Mouse (Mus musculus) layer of hippocampus, adult 2 months (tissue): ENCODE data around the gene Dnm3. TPM values are rescaled to one million over a fixed set of nuclear protein-coding genes. Genes with fewer than 3 reads are reported as not detected.

Experiments
- DNase-seq, 2 experiments: peaks; one replicate each; pipeline ENCODE4 v3.0.0; 2022; ENCODE audit warnings: low spot score in 2 of 2
- H3K27ac ChIP-seq: fragments of 200-600 bp; 2 replicates; pipeline ENCODE4 v1.8.1; 2022
- H3K4me3 ChIP-seq: fragments of 200-600 bp; 2 replicates; pipeline ENCODE4 v1.8.1; 2022; ENCODE audit warnings: mild to moderate bottlenecking
- CTCF ChIP-seq: fragments of 200-600 bp; conservative IDR thresholded peaks from 2 replicates; pipeline ENCODE4 v1.8.1; 2022; ENCODE audit warnings: antibody characterized with exemption, mild to moderate bottlenecking, moderate library complexity
- total RNA-seq, 2 experiments: library from RNA; stranded (reverse); gene quantifications; 2 replicates each; pipeline ENCODE4 v1.2.3; 2021

The Dnm3 gene
- total RNA-seq, 2 experiments from 2014 or later = 78.5 to 79.1 TPM

GRCm38 (mm10) chr1:162458711-162459110 lies 19.1 kb downstream of the Dnm3 start:
- Histone ChIP-seq H3K4me3 (no peak overlapping the region), H3K27ac (no peak overlapping the region)
- no peak for TF ChIP-seq CTCF
- DNase-seq = no peak

- Histone ChIP-seq H3K4me3 (no peak overlapping the region), H3K27ac (no peak overlapping the region)
- no peak for TF ChIP-seq CTCF
- DNase-seq = no peak
Measured at GRCm38 (mm10) chr1:162456861-162457260, 21.0 kb downstream of the Dnm3 start.

GRCm38 (mm10) chr1:162456406-162456805 lies 21.4 kb downstream of the Dnm3 start:
- no peak for DNase-seq
- Histone ChIP-seq H3K4me3 (no peak overlapping the region), H3K27ac (no peak overlapping the region)
- no peak for TF ChIP-seq CTCF

GRCm38 (mm10) chr1:162453578-162453977 lies 24.3 kb downstream of the Dnm3 start:
- no peak for DNase-seq
- Histone ChIP-seq H3K4me3 (no peak overlapping the region), H3K27ac (no peak overlapping the region)
- TF ChIP-seq CTCF = no peak

- no peak for DNase-seq
- no peak overlapping the region for H3K27ac ChIP-seq
- no peak for TF ChIP-seq CTCF
- no peak overlapping the region for H3K4me3 ChIP-seq
Measured at GRCm38 (mm10) chr1:162453030-162453429, 24.8 kb downstream of the Dnm3 start.

- H3K27ac ChIP-seq = no peak overlapping the region
- DNase-seq = no peak
- no peak overlapping the region for H3K4me3 ChIP-seq
- no peak for TF ChIP-seq CTCF
Measured at GRCm38 (mm10) chr1:162449161-162449909, 28.5 kb downstream of the Dnm3 start.

GRCm38 (mm10) chr1:162444805-162445204 lies 33.0 kb downstream of the Dnm3 start:
- H3K27ac ChIP-seq = no peak overlapping the region
- no peak for TF ChIP-seq CTCF
- H3K4me3 ChIP-seq = no peak overlapping the region

GRCm38 (mm10) chr1:162439576-162439975 lies 38.3 kb downstream of the Dnm3 start:
- no peak for DNase-seq
- no peak overlapping the region for H3K27ac ChIP-seq
- TF ChIP-seq CTCF = no peak
- no peak overlapping the region for H3K4me3 ChIP-seq

More at GRCm38 (mm10) chr1:162444805-162445204, 33.0 kb downstream of the Dnm3 start:
- no peak for DNase-seq

GRCm38 (mm10) chr1:162436672-162437071 lies 41.2 kb downstream of the Dnm3 start:
- no peak for TF ChIP-seq CTCF
- no peak overlapping the region for H3K4me3 ChIP-seq
- H3K27ac ChIP-seq = no peak overlapping the region
- no peak for DNase-seq

GRCm38 (mm10) chr1:162428904-162429303 lies 48.9 kb downstream of the Dnm3 start:
- no peak for DNase-seq
- no peak overlapping the region for H3K27ac ChIP-seq
- no peak for TF ChIP-seq CTCF
- H3K4me3 ChIP-seq = no peak overlapping the region

GRCm38 (mm10) chr1:162425930-162426478 lies 51.8 kb downstream of the Dnm3 start:
- TF ChIP-seq CTCF = no peak
- no peak overlapping the region for H3K27ac ChIP-seq
- no peak overlapping the region for H3K4me3 ChIP-seq
- no peak for DNase-seq

GRCm38 (mm10) chr1:162422826-162423225 lies 55.0 kb downstream of the Dnm3 start:
- Histone ChIP-seq H3K4me3 (no peak overlapping the region), H3K27ac (no peak overlapping the region)
- no peak for TF ChIP-seq CTCF
- DNase-seq = no peak

- TF ChIP-seq CTCF = no peak
- Histone ChIP-seq H3K27ac (no peak overlapping the region), H3K4me3 (no peak overlapping the region)
- no peak for DNase-seq
Measured at GRCm38 (mm10) chr1:162413791-162414190, 64.0 kb downstream of the Dnm3 start.
